Mouse (Mus musculus) cerebellum, adult 11-12 months (tissue): ENCODE results near the gene Kcnd3.
A peak's percentile ranks its signal among the peaks of the same experiment; 100 is the strongest.

Source experiments
- DNase-seq: peaks from one replicate; pipeline ENCODE4 v3.0.0; 2022

Kcnd3 gene

GRCm38 (mm10) chr3:105451627-105452555 lies at the start of gene Kcnd3:
TSS of gene Kcnd3 (plus strand) at chr3:105452330.
- DNase-seq: peak; percentile 68

GRCm38 (mm10) chr3:105402676-105403075 lies 49.5 kb upstream of the Kcnd3 start:
- DNase-seq: no peak

- no peak for DNase-seq
Observed at GRCm38 (mm10) chr3:105403410-105404076, 48.6 kb upstream of the Kcnd3 start.

DNA sequence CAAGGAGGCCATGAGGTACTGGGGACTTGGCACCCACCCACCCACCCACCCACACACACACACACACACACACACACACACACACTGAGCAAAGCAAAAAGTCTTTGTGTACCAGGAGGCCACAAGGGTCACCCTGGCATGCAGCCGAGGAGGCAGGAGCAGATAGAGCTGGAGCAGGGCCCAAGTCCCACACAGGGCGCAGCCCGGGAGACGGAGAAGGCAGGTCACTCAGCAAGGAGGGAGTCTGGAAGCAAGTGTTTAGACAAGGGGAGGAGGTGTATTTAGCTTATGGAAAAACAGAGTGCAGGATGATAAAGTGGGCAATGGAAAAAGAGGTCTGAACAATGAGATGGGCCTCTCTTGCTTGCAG lies 48.1 kb upstream of the Kcnd3 start:
- no peak for DNase-seq

- DNase-seq: no peak
Observed at GRCm38 (mm10) chr3:105405516-105405915, 46.6 kb upstream of the Kcnd3 start.

DNA sequence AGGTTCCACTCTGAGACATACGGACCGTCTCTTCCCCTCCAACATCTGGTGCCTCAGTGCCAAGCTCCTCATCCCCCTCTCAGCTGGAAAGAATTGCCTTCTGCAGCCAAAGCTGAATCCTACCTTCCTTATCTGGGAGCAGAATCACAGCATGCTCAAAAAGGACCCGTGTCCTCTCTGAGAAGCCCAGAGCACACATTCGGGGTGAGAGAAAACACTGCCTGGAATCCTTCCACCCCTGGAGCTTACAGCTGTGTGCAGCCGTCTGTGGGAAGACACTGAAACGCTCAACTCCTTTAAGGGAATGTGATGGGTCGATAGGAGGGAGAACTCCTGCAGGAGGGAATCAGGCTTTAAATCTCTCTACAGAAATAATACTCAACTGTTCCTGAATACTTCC lies 46.1 kb upstream of the Kcnd3 start:
- DNase-seq: no peak

- no peak for DNase-seq
Observed at GRCm38 (mm10) chr3:105408211-105408610, 43.9 kb upstream of the Kcnd3 start.

- no peak for DNase-seq
Observed at GRCm38 (mm10) chr3:105410810-105411209, 41.3 kb upstream of the Kcnd3 start.

DNA sequence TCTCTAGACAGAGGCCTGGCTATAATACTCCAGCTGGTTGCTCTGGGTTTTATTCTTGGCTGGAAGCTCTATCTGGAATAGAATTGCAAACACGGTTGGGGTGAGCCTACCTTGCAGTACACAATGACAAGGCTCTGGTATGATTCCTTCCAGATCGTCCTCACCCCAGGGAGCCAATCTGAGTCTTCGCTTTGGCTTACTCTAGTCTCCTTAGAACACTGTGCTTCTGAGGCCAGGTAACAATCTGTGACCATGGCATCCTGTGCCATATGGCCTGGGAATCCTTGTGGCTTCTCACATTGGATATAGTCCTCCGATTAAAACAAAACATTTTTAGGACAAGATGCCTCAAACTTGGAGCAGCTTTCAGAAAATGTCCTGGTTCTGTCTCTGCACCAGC lies 40.4 kb upstream of the Kcnd3 start:
- peak; percentile 84 for DNase-seq

DNA sequence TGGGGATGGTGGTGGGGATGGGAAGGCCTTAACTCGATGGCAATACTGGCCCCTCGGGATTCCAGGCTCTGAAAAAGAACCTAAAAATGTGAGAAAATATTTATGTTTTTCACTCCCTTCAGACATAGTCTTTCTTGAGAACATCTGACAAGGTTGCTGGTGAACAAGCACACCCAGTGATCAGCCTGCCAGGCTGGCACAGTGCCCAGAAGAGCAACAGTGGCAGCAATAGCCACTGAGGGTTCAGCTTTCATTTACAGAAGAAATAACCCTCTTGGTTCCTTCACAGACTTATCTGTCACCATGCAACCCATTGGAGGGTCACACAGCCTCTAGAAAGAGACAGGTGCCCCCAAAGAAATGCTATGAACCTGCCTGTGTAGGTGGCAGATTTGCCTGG lies 39.9 kb upstream of the Kcnd3 start:
- DNase-seq: peak; percentile 66

DNA sequence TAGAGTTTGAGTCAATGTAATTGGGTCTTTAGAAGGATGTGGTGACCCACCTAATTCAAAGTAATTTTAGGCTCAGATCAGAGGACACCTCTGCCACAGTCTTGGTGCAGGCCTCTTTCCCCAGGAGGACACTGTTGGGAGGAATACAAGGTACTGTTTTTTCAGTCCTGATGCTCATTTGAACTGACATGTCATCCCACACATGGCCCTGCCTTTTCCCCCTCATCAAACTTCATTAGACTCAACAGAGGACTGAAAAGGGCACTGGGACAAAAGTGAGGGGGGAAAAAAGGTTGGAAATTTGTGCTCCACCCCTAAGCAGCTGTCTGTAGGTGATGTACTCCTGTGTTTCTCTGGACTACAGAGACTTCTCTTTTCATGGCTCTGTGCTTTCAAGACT lies 39.4 kb upstream of the Kcnd3 start:
- DNase-seq: peak; percentile 8

- no peak for DNase-seq
Observed at GRCm38 (mm10) chr3:105418441-105418840, 33.7 kb upstream of the Kcnd3 start.

DNA sequence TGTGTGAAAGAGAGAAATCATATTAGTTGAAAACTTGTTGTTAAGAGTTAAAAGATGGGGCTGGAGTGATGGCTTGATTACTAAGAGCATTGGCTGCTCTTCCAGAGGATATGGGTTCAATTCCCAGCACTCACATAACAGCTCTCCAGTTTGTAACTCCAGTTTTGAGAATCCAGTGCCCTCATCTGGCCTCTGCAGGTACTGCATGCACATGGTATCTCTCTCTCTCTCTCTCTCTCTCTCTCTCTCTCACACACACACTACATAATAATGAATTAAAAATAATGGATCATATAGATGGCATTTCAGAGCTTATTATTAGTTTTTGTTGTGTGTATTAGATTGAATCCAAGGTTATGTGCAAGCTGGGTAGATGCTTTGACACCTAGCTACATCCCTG lies 29.7 kb upstream of the Kcnd3 start:
- no peak for DNase-seq

DNA sequence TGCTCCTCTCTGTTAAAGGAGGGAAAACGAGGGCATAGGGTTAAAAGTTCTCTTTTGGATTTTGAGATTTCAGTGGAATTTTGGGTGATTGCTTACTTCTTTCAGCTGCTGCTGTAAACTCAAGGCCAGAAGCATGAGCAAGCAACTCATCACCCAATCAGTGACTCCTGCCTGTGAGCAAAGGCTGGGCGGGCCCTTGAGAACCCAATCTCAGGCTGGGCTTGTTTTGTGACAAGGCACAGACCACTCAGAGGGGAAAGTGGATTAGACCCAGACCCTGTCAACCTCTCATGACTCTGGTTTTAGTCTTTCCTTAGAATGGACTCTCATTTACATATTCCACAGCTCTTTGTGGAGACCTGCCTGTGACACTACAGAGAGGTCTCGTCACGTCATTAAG lies 28.7 kb upstream of the Kcnd3 start:
- DNase-seq: no peak

- no peak for DNase-seq
Observed at GRCm38 (mm10) chr3:105428586-105428985, 23.5 kb upstream of the Kcnd3 start.

- no peak for DNase-seq
Observed at GRCm38 (mm10) chr3:105436383-105436782, 15.7 kb upstream of the Kcnd3 start.

DNA sequence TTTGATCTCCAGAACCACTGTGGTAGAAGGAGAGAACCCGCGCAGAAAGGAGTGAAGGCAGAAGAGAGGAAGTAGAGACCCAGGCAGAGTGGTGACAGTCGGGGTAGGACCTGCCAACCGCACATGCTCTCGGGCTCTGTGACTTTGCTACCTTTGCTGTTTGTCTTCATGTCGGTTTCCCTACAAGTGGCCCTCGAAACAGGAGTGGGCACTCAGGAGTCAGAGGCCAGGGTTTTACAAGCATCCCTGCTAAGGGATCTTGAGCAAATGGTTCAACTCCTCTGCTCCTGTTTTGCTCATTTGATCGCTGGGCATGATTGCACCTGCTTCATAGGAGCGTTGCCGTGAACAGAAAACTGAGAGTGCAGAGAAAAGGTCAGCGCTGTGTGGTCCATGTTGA lies 15.2 kb upstream of the Kcnd3 start:
- DNase-seq: no peak

DNA sequence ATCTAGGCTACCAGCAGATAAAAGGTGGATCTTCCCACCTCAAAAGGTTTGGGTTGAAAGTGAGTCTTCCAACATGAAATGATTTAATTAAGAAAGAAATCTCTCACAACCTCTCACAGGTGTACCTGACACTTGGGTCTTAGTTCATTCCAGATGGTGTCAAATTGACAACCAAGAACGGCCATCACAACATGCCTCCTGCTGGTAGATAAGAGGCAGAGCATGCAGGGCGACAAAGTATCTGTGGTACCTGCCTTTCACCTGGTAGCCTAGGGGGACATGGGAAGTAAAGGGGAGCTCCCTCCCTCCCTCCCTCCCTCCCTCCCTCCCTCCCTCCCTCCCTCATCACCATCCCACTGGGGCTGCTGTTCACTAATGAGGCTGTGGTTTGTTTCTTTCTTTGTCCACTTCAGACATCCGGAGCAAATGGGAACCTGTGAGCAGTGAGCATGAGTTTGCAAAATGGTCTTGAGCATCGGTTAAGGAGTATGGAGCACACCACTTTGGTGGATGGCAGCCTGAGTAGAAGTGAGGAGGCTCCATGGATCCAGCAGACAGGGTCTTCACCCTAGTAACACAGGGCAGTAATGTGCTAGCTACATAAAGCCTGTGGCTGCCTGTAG lies 11.1 kb upstream of the Kcnd3 start:
- DNase-seq: no peak

DNA sequence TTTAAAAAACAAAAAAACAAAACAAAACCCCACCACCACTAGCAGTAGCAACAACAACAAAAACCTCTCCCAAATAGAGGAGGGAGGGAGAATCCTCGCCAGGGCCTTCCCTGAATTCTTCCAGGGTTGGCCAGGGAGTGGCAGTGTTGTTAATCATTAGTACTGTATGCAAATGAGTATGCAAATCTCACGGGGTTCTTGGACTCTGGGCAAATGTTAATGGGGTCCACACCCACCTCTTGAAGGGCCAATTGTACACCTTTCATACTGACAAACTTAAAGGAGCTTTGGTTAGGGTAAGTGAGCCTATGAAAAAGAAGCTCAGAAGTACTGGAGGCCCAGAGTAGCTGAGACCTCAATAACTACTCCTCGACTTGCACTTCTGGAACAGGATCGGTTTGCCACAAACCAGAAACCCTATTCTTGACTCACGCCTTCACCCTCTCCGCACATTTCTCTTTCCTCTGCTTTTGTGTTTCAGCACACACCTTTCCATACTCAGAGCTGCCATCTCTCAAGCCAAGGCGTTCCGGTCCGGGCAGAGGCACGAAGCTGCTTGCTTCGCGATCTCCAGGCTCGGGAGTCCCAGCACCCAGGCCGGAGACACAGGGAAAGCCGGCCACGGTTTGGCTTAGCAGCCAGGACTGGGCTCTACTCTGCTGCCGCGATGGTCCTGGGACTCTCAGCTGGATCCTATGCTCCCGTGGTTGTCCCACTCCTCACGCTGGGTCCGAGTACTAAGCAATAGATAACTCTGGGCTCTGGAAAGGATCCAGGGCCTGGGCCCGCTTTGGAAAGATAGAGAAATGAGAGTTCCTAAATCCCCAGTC lies 1.3 kb upstream of the Kcnd3 start:
- DNase-seq: peak; percentile 58

- peak; percentile 66 for DNase-seq
Observed at GRCm38 (mm10) chr3:105452556-105453213, 555 bp downstream of the Kcnd3 start.

DNA sequence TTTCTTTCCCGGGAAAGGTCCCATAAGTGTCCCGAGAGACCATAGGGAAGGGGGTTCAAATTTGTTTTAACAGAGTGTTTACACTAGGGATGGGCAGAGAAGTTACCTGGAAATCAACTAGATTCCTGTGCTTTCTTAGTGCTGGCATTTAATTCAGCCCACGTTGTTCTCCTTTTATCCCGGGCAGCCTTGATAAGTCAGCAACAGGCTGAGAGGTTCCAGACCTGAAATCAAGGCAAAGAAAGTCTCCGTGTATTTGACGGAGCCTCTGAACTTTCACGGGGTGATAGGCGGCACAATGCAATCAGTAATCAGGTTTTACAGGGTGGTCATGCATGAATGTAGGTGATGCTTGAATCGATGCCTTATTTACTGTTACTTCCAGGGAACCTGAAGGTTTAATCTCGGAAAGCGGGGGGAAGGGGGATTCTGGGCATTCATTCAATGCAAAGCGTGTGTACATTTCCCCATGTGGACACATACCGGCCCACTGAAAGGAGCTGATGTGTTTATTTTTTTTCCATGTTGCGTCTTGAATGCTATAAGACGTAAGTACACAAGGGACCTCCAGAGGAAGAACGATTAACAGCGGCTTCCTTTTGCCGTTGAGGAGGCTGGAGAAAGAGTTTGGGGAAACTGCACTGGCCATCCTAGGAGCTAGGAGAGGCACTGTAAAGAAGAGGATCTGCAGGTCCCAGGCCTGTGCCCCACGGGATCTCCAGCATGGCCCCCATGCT lies 1.3 kb downstream of the Kcnd3 start:
- no peak for DNase-seq

- peak; percentile 57 for DNase-seq
Observed at GRCm38 (mm10) chr3:105457657-105458056, 5.5 kb downstream of the Kcnd3 start.
